Mouse (Mus musculus) brain, embryonic 14.5 days (tissue): ENCODE data around the gene Vps35l.

ENCODE experiments used
- CTCF ChIP-seq: fragments of 200-500 bp; IDR thresholded peaks from 2 replicates; pipeline ENCODE4 v1.5.1; 2012; ENCODE audit warnings: inconsistent platforms, mild to moderate bottlenecking, moderate library complexity, borderline replicate concordance; ENCODE audit not compliant: insufficient read depth, insufficient read length; ENCODE audit errors: extremely low read depth
- POLR2A ChIP-seq: fragments of 200-500 bp; IDR thresholded peaks from 2 replicates; pipeline ENCODE4 v1.6.1; 2012; ENCODE audit warnings: mild to moderate bottlenecking, inconsistent platforms, borderline replicate concordance; ENCODE audit not compliant: poor library complexity, insufficient read depth, insufficient read length, severe bottlenecking; ENCODE audit errors: extremely low read depth

DNA sequence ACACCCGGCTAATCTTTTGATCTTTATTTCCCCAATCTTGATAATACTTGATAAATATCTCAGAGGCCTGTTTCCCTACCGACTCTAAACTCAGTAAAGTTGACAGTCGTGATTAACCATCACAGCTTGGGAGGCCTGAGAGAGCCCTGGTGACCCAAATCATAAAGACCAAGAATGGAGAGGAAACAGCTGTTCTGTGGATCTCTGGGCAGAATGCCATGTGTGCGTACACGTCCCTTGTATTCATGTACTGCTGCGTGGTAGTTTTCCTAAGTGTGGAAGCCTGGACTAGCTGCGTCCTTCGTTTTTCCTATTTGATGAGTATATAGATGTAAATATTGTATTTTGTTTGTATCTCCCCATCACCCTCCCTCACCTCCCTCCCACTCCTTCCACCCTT lies 67.9 kb downstream of the Vps35l start:
- TF ChIP-seq CTCF (no peak), POLR2A (no peak)
